Mouse (Mus musculus) bone marrow, adult 2 months (tissue): ENCODE results near the gene Wrap53.

Experiments used
- CTCF ChIP-seq: fragments of 200-500 bp; IDR thresholded peaks from 2 replicates; pipeline ENCODE4 v1.5.1; 2011; ENCODE audit warnings: low read length, control low read depth; ENCODE audit not compliant: control insufficient read depth, insufficient read depth
- POLR2A ChIP-seq: fragments of 200-500 bp; IDR thresholded peaks from 2 replicates; pipeline ENCODE4 v1.6.1; 2011; ENCODE audit warnings: low read depth, mild to moderate bottlenecking, control low read depth, low read length, borderline replicate concordance; ENCODE audit not compliant: control insufficient read depth

GRCm38 (mm10) chr11:69580091-69580514 lies at the start of gene Wrap53, which contains the start of gene Trp53:
- TF ChIP-seq CTCF, result no peak
- no peak for TF ChIP-seq POLR2A
